Mouse (Mus musculus) small intestine, adult 2 months (tissue): ENCODE measurements around the gene Ccdc167.

Source experiments
- CTCF ChIP-seq: fragments of 200-500 bp; IDR thresholded peaks from 2 replicates; pipeline ENCODE4 v1.5.1; 2012; ENCODE audit warnings: low read depth, mild to moderate bottlenecking, control low read depth, inconsistent platforms, low read length, moderate library complexity, mixed read lengths; ENCODE audit not compliant: insufficient replicate concordance, insufficient read length; ENCODE audit errors: extremely low read depth
- POLR2A ChIP-seq: fragments of 200-500 bp; IDR thresholded peaks from 2 replicates; pipeline ENCODE4 v1.6.1; 2012; ENCODE audit warnings: low read depth, mild to moderate bottlenecking, control low read depth, inconsistent platforms, low read length, moderate library complexity

DNA sequence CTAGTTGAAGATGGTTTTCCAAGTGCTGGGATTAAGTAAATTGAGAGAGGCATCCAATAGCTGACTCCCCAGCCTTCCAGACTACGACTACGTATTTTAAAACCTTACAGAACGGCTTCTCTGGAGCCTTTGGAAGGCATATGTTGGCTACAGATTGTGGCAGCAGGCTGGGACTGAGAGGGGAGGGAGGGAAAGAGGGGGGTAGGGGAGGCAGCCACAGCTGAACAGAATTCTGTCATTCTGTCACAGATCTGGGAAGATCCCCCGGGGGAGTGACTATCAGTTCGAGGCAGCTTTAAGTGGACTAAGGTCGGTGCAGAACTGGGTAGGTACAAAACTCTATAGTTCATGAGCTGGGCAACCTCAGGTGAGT is 15.1 kb upstream of the Ccdc167 start:
- TF ChIP-seq CTCF (no peak), POLR2A (no peak)
